Mouse (Mus musculus): ENCODE measurements around the gene Ccdc84. TPM values are rescaled to one million over a fixed set of nuclear protein-coding genes. Genes with fewer than 3 reads are reported as not detected.
"Not testable (repeated sequence)": the region's sequence is repeated elsewhere in the genome, so short reads cannot be mapped to it uniquely, and the experiment has no call there.

The Ccdc84 gene
- polyA plus RNA-seq, 1 experiment from 2014 or later: 14.7 TPM

GRCm38 (mm10) chr9:44420280-44420898 is 2.0 kb upstream of the Ccdc84 start:
- H3K9ac ChIP-seq (ENCODE audit: low read depth, low read length): no peak overlapping the region
- no peak overlapping the region for H3K4me2 ChIP-seq (replicated peaks; ENCODE audit: low read depth)
- H3K4me1 ChIP-seq (replicated peaks; ENCODE audit: control insufficient read depth, insufficient read depth, low read length): no peaks in the 10 kb centered on the region
- no peak overlapping the region for H3K4me3 ChIP-seq (ENCODE audit: low read depth, low read length)
- H3K36me3 ChIP-seq (ENCODE audit: control insufficient read depth, insufficient read depth): peaks cover 6% of the 10 kb centered on the region; the same call in 1 of the 2 replicates
- no peak for TF ChIP-seq CTCF (IDR thresholded peaks at IDR 0.05; ENCODE audit: low read depth)
- no peaks in the 10 kb centered on the region for H3K9me3 ChIP-seq (ENCODE audit: control insufficient read depth)
- H3K27me3 ChIP-seq (replicated peaks; ENCODE audit: control insufficient read depth, insufficient read depth, low read length): no peaks in the 10 kb centered on the region
- ATAC-seq: no peak
- 69% methylated on average over 5 of the region's 5 CpGs for WGBS
- no peak overlapping the region for H3K27ac ChIP-seq (ENCODE audit: low read depth, low read length)

- 93% methylated on average over 9 of the region's 9 CpGs for WGBS
- H3K27me3 ChIP-seq (replicated peaks; ENCODE audit: control insufficient read depth, insufficient read depth, low read length); H3K4me1 ChIP-seq (replicated peaks; ENCODE audit: control insufficient read depth, insufficient read depth, low read length); H3K9me3 ChIP-seq (ENCODE audit: control insufficient read depth); H3K9ac ChIP-seq (ENCODE audit: low read depth, low read length); H3K27ac ChIP-seq (ENCODE audit: low read depth, low read length); H3K4me2 ChIP-seq (replicated peaks; ENCODE audit: low read depth); H3K4me3 ChIP-seq (ENCODE audit: low read depth, low read length); ATAC-seq; H3K36me3 ChIP-seq (ENCODE audit: control insufficient read depth, insufficient read depth): not testable (repeated sequence)
These were observed 1.4 kb upstream of the Ccdc84 start for GRCm38 (mm10) chr9:44419730-44420129.

- ATAC-seq: peak; percentile 93
- no peaks in the 10 kb centered on the region for H3K9me3 ChIP-seq (ENCODE audit: control insufficient read depth)
- H3K9ac ChIP-seq (ENCODE audit: low read depth, low read length): peak overlapping the region; percentile 73
- no peaks in the 10 kb centered on the region for H3K27me3 ChIP-seq (replicated peaks; ENCODE audit: control insufficient read depth, insufficient read depth, low read length)
- peaks cover 11% of the 10 kb centered on the region for H3K36me3 ChIP-seq (ENCODE audit: control insufficient read depth, insufficient read depth)
- H3K4me1 ChIP-seq (replicated peaks; ENCODE audit: control insufficient read depth, insufficient read depth, low read length): no peaks in the 10 kb centered on the region
- peak overlapping the region; percentile 69 for H3K27ac ChIP-seq (ENCODE audit: low read depth, low read length)
- peak; percentile 90 for TF ChIP-seq CTCF (IDR thresholded peaks at IDR 0.05; ENCODE audit: low read depth)
- under 1% methylated on average over 38 of the region's 38 CpGs for WGBS
- H3K4me2 ChIP-seq (replicated peaks; ENCODE audit: low read depth): peak overlapping the region; percentile 91
- peak overlapping the region; percentile 88 for H3K4me3 ChIP-seq (ENCODE audit: low read depth, low read length)
These were observed 441 bp downstream of the Ccdc84 start for GRCm38 (mm10) chr9:44417892-44418363.

- Histone ChIP-seq H3K36me3 (ENCODE audit: control insufficient read depth, insufficient read depth) (peaks cover 17% of the 10 kb centered on the region), H3K4me3 (ENCODE audit: low read depth, low read length) (peak overlapping the region; percentile 88), H3K9ac (ENCODE audit: low read depth, low read length) (peak overlapping the region; percentile 73), H3K27me3 (replicated peaks; ENCODE audit: control insufficient read depth, insufficient read depth, low read length) (no peaks in the 10 kb centered on the region), H3K4me1 (replicated peaks; ENCODE audit: control insufficient read depth, insufficient read depth, low read length) (no peaks in the 10 kb centered on the region), H3K9me3 (ENCODE audit: control insufficient read depth) (no peaks in the 10 kb centered on the region), H3K27ac (ENCODE audit: low read depth, low read length) (peak overlapping the region; percentile 69), H3K4me2 (replicated peaks; ENCODE audit: low read depth) (peak overlapping the region; percentile 91)
- peak; percentile 63 for ATAC-seq
- WGBS: 4% methylated on average over 26 of the region's 26 CpGs
- TF ChIP-seq CTCF (IDR thresholded peaks at IDR 0.05; ENCODE audit: low read depth): no peak
These were observed 1.0 kb downstream of the Ccdc84 start for GRCm38 (mm10) chr9:44417156-44417891.

GRCm38 (mm10) chr9:44412781-44413180 is 5.6 kb downstream of the Ccdc84 start:
- no peak overlapping the region for H3K4me3 ChIP-seq (ENCODE audit: low read depth, low read length)
- no peak for ATAC-seq
- 79% methylated on average over 2 of the region's 2 CpGs for WGBS
- H3K27me3 ChIP-seq (replicated peaks; ENCODE audit: control insufficient read depth, insufficient read depth, low read length): no peaks in the 10 kb centered on the region
- H3K27ac ChIP-seq (ENCODE audit: low read depth, low read length): no peak overlapping the region
- no peak overlapping the region for H3K4me2 ChIP-seq (replicated peaks; ENCODE audit: low read depth)
- H3K4me1 ChIP-seq (replicated peaks; ENCODE audit: control insufficient read depth, insufficient read depth, low read length): no peaks in the 10 kb centered on the region
- H3K9me3 ChIP-seq (ENCODE audit: control insufficient read depth): no peaks in the 10 kb centered on the region
- TF ChIP-seq CTCF (IDR thresholded peaks at IDR 0.05; ENCODE audit: low read depth): no peak
- H3K9ac ChIP-seq (ENCODE audit: low read depth, low read length): no peak overlapping the region
- H3K36me3 ChIP-seq (ENCODE audit: control insufficient read depth, insufficient read depth): peaks cover 44% of the 10 kb centered on the region

GRCm38 (mm10) chr9:44412306-44412705 is 6.1 kb downstream of the Ccdc84 start:
- peaks cover 44% of the 10 kb centered on the region for H3K36me3 ChIP-seq (ENCODE audit: control insufficient read depth, insufficient read depth)
- ATAC-seq: no peak
- H3K4me3 ChIP-seq (ENCODE audit: low read depth, low read length): no peak overlapping the region
- no peaks in the 10 kb centered on the region for H3K27me3 ChIP-seq (replicated peaks; ENCODE audit: control insufficient read depth, insufficient read depth, low read length)
- no peaks in the 10 kb centered on the region for H3K4me1 ChIP-seq (replicated peaks; ENCODE audit: control insufficient read depth, insufficient read depth, low read length)
- no peak overlapping the region for H3K27ac ChIP-seq (ENCODE audit: low read depth, low read length)
- WGBS: 73% methylated on average over 4 of the region's 4 CpGs
- H3K4me2 ChIP-seq (replicated peaks; ENCODE audit: low read depth): no peak overlapping the region
- H3K9me3 ChIP-seq (ENCODE audit: control insufficient read depth): no peaks in the 10 kb centered on the region
- no peak for TF ChIP-seq CTCF (IDR thresholded peaks at IDR 0.05; ENCODE audit: low read depth)
- no peak overlapping the region for H3K9ac ChIP-seq (ENCODE audit: low read depth, low read length)

Data from intestine, postnatal 0 days (tissue).